Mouse (Mus musculus): ENCODE measurements around the gene Gpc2.

DNA sequence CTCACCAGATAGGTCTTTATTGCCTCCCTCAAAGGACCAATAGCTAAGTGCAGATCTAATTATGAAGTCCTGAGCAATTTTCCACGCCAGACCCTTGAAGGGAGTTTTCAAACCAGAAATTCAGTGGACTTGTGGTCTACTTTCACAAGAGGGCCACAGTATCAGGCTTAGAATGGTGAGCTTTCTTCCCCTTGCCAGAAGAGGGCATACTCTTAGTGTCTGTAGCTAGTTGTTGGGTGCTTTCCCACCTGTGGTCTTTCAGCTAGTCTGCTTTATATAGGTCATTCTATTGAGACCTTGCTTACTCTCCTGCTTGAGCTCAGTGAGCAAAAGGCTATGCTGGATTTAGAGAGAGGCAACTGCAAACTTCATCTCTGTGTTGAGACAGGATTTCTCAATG, 3.7 kb upstream of the Gpc2 start:
- peak; percentile 29 for TF ChIP-seq CTCF (IDR thresholded peaks at IDR 0.05)
- TF ChIP-seq EP300 (IDR thresholded peaks at IDR 0.05; ENCODE audit: insufficient read depth, low read depth, low read length) = no peak
